Mouse (Mus musculus): Measurements from ENCODE around the gene Zfp979. TPM values are rescaled to one million over a fixed set of nuclear protein-coding genes. Genes with fewer than 3 reads are reported as not detected.
"Not testable (repeated sequence)": the region's sequence is repeated elsewhere in the genome, so short reads cannot be mapped to it uniquely, and the experiment has no call there.

Gene Zfp979
- total RNA-seq (2022): 1 to 10 TPM; 1.9 to 3.0 (median 2.7) TPM

GRCm38 (mm10) chr4:147642413-147642812 lies at the start of gene Zfp979:
Gene Zfp979 (minus strand): TSS chr4:147642513.
- not testable (repeated sequence) for DNase-seq (ENCODE audit: low spot score)

- DNase-seq (ENCODE audit: low spot score): not testable (repeated sequence)
These were observed 12.9 kb upstream of the Zfp979 start for GRCm38 (mm10) chr4:147655245-147655644.

- DNase-seq (ENCODE audit: low spot score): not testable (repeated sequence)
These were observed 5.1 kb upstream of the Zfp979 start for GRCm38 (mm10) chr4:147647407-147647806.

- DNase-seq (ENCODE audit: low spot score): not testable (repeated sequence)
These were observed 381 bp downstream of the Zfp979 start for GRCm38 (mm10) chr4:147641932-147642331.

- not testable (repeated sequence) for DNase-seq (ENCODE audit: low spot score)
These were observed 8.5 kb downstream of the Zfp979 start for GRCm38 (mm10) chr4:147633818-147634262.

DNA sequence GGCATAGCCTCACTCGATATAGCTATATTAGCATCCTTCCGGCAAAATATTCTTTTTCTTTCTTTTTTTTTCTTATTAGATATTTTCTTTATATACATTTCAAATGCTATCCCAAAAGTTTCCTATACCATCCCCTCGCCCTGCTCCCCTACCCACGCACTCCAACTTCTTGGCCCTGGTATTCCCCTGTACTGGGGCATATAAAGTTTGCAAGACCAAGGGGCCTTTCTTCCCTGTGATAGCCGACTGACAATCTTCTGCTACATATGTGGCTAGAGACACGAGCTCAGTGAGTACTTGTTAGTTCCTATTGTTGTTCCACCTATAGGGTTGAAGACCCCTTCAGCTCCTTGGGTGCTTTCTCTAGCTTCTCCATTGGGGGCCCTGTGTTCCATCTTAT lies 35.8 kb downstream of the Zfp979 start:
- not testable (repeated sequence) for DNase-seq (ENCODE audit: low spot score)

DNA sequence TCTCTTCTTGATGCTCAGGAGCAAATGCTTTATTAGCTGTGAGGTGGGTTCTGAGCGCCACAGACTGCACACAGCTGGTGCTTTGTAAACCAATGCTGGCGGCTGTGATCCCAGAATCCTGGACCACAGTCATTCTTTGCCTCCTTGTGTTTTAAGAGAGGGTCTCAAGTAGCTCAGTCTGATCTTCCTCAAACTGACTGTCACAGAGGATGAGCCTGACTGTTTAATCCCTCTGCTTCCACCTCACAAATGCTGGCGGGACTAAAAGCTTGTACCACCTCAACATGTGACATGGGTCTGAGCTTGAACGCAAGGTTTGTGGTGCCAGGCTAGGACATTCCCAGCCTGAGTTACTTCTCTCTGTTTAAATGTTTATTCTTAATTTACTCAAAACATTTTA lies 36.8 kb downstream of the Zfp979 start:
- DNase-seq (ENCODE audit: low spot score): no peak

- no peak for DNase-seq (ENCODE audit: low spot score)
These were observed 38.5 kb downstream of the Zfp979 start for GRCm38 (mm10) chr4:147603806-147604205.

DNA sequence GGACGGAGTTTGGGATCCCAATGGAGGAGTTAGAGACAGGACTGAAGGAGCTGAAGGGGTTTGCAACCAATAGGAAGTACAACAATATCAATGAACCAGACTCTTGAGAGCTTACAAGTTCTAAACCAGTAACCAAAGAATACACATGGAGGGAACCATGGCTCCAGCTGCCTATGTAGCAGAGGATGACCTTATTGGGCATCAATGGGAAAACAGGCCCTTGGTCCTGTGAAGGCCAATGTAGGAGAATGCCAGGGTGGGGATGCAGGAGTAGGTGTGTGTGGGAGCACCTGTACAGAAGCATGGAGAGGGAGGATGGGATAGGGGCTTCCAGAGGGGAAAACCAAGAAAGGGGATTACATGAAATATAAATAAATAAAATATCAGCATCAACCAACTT lies 40.4 kb downstream of the Zfp979 start:
- DNase-seq (ENCODE audit: low spot score): no peak

DNA sequence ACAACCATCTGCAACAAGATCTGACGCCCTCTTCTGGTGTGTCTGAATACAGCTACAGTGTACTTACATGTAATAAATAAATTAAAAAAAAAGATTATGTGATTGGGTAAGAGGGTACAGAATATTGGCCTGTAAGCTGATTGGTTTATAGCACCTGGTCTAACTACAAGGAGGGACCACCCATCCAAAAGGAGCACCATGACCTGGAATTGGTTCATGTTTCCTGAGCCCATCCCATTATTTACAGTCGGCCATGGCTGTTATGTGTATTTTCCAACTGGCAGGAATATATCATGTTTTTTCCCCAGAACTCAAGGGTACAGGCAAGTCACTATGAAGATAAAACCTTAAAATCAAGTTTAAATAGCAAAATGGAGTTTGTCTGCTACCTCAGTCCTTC lies 43.5 kb downstream of the Zfp979 start:
- DNase-seq (ENCODE audit: low spot score): no peak

GRCm38 (mm10) chr4:147597685-147598084 lies 44.6 kb downstream of the Zfp979 start:
- no peak for DNase-seq (ENCODE audit: low spot score)

DNA sequence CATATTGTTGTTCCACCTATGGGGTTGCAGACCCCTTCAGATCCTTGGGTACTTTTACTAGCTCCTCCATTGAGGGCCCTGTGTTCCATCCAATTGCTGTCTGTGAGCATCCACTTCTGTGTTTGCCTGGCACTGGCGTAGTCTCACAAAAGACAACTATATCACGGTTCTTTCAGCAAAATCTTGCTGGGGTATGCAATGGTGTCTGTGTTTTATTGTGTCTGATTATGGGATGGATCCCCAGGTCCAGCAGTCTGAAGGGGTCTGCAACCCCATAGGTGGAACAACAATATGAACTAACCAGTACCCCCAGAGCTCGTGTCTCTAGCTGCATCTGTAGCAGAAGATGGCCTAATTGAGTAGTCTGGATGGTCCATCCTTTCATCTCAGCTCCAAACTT lies 47.7 kb downstream of the Zfp979 start:
- not testable (repeated sequence) for DNase-seq (ENCODE audit: low spot score)

DNA sequence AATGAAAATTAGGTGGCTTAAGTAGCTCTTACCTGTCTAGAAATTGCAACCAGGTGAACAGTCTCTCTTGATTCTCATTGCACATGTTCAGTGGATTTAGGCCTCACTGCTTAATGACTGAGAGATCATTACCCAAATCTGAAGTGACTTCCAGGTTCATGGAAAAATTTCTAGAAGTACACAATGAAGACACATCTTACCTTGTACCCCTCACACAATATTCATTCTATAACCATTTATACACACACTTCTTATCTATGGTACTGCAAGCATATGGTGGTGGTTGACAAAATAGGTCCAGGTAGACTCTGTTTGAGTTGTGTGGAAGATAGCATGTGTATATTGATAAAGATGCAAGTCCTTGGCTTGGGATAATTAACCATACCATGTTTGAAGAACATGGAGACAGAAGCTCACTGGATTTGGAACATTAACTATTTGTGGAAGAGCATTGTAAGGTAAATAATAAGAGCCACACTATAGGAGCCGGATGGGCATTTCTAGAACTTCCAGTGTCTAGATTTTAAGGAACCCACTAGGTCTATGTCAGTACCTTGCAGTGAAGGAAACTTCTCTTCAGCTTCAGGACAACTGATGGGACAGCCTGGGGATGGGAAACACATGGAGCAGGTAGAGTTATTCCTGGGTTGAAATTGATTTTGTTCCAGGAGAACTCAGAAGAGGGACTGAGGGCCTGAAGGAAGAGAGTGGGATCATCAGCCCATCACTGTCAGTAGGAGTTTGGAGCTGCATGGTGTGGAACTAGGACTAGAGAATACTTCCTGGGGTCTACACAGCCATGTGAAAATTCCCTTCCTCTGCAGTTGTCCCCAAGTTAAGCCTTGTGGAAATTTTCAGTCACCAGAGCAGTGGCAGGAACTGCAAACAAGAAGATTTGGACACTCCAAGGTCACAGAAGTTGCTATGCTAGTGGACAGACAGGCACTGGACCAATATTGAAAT lies 55.5 kb downstream of the Zfp979 start:
- DNase-seq (ENCODE audit: low spot score): no peak

DNA sequence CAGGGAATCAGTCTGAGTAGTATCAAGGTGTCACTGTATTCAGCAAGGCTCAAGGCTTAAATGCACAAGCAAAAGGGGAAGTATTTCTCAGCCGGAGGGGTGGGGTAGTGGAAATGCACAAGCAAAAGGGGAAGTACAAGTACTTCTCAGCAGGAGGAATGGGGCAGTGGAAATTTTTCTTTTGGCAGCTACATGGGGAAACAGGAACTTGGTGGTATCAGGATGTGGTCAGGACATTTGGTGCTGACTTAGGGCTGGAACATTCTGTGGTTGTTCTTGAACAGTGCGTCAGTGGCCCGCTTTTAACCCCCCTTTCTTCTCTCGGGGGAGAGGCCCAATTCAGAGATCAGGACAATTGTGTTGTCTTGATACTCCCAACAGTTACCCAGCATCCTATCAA lies 62.9 kb downstream of the Zfp979 start:
- DNase-seq (ENCODE audit: low spot score): not testable (repeated sequence)

- DNase-seq (ENCODE audit: low spot score): not testable (repeated sequence)
These were observed 71.2 kb downstream of the Zfp979 start for GRCm38 (mm10) chr4:147571156-147571555.

DNA sequence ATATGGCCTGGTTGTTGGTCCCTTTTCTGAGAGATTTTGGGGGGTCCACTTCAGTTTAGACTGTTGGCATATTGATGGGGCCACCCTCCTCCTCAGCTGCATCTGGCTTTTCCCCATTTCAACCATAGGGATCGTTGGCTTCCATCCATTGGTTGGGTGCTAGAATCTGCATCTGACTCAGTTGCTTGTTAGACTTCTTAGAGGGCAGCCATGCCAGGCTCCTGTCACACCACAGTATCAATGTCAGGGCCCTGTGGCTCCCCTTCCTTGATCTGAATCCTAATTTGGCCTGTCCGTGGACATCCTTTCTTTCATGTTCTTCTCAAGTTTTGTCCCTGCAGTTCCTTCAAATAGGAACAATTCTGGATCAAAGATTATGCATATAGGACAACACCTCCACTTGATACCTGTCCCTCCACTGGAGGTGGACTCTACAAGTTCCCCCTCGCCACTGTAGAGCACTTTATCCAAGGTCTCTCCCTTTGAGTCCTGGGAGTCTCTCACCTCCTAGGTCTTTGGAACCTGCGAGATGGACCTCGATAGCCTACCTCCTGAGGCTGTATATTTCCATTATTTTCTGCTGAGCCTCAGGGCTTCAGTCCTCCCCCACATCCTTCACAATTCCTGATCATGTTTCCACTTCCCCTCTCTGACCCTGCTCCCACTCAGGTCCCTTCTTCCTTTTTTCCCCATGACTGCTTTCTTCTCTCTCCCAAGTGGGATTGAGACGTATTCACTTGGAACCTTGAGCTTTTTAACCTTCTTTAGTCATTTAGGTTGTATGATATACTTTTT lies 76.7 kb downstream of the Zfp979 start:
- no peak for DNase-seq (ENCODE audit: low spot score)

Other genes starting within 250 kb of the Zfp979 start
- gene Zfp982, start 150.1 kb downstream of the Zfp979 start, total RNA-seq (2022): 1 to 10 TPM; 8.1 to 9.8 (median 9.1) TPM
- under 1 TPM in 3 of 4 experiments, not detected in 1; 0.16 to 0.31 (median 0.28) TPM for gene Gm16503, start 102.3 kb downstream of the Zfp979 start, total RNA-seq (2022)
- under 1 TPM; 0.16 to 0.63 (median 0.28) TPM for gene Zfp985, start 89.2 kb downstream of the Zfp979 start, total RNA-seq (2022)
- gene Zfp534, start 60.0 kb upstream of the Zfp979 start, total RNA-seq (2022): under 1 TPM in 1 of 4 experiments, not detected in 3; 0.11 TPM
- 1 to 10 TPM; 2.0 to 2.7 (median 2.4) TPM for gene Zfp984, start 167.3 kb upstream of the Zfp979 start, total RNA-seq (2022)
- 10 to 100 TPM in 3 of 4 experiments, 1 to 10 TPM in 1; 8.1 to 12.7 (median 11.4) TPM for gene Zfp933, start 205.9 kb upstream of the Zfp979 start, total RNA-seq (2022)
- gene Miip, start 226.3 kb upstream of the Zfp979 start, total RNA-seq (2022): 1 to 10 TPM; 6.0 to 9.4 (median 7.2) TPM
- 10 to 100 TPM; 17.8 to 23.1 (median 20.2) TPM for gene Fv1, start 226.5 kb upstream of the Zfp979 start, total RNA-seq (2022)